Mouse (Mus musculus): ENCODE measurements around the gene Itga10.
"Not testable (repeated sequence)": the region's sequence is repeated elsewhere in the genome, so short reads cannot be mapped to it uniquely, and the experiment has no call there.

Gene Itga10

DNA sequence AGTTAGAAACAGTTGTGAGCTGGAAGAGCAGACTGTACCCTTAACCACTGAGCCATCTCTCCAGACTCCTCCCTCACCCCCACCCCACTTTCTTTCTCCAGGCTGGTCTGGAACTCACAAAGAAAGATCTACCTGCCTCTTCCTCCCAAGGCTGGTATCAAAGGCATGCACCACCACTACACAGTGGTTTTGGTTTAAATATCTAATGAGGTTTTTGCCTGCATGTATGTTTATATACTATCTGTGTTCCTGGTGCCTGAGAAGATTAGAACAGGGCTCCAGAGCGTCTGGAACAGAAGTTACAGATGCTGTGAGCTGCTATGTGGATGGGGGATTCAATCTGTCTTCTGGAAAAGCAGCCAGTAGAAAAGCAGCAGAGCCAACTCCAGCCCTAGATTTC lies 11.4 kb upstream of the Itga10 start:
- in situ Hi-C loops (cut with MboI, MseI): no loop called here

DNA sequence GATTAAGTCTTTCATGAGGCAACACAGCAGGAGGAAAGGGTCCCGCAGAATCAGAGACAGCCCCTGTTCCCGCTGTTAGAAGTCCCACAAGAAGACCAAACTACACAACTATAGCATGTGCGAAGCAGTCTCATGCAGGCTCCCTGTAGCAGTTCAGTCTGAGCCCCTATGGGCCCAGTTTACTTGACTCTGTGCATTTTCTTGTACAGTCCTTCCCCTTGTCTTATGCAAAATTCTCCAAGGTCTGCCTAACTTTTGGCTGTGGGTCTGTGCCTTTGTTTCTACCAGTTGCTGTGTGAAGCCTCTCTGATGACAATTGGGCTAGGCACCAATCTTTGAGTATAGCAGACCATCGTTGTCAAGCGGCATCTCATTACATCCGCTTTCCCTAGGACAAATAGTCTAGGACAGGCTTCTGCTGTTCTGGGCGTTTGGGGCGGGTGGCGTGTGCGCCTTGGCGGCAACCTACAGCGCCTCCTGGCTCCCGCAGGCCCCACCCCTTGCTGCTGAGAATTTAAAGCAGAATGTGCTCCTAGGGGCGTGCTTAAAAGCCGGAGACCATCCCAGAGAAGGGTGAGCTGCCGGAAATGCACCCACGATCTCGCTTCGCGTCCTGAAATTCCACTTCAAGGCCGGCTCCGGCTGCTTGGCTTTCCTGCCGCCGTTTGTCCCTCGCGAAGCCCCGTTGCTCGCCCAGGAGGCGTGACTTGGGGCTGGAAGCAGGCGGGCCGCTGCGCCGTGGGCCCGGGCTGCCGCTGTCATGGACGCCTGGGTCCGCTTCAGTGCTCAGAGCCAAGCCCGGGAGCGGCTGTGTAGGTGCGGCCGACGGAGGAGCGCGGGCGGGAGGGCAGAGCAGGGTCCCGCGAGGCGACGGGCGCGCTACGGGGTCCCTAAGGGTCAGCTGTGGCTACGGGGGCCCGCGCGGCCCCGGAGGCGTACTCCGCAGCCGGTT lies 10.2 kb upstream of the Itga10 start, which contains the start of the genes Pex11b and Gm42957:
Pex11b (plus strand) TSS at position 449 of the 952 bp plus-strand sequence.
Gm42957 (plus strand) TSS at position 547 of the 952 bp plus-strand sequence.
- in situ Hi-C loops (cut with MboI, MseI): no loop called here

DNA sequence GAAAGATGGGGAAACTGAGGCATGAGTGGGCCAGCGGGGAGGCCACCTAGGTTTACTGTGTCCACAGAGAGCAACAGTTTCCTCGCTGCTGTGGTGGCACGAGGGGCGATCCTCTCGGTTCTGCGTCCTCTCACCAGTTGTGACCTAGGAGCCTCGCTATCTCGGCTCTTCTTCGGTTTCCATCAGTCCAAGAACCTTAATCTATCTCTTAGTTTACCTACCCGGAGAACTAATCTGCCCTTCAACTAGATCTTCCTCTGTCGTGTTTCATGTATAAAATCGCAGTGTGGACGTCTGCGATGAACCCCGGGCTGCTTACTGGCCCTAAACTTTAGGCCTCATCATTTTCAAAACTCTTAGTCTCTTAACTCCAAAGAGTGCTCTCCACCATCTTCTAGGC lies 9.5 kb upstream of the Itga10 start:
- in situ Hi-C loops (cut with MboI, MseI): no loop called here

DNA sequence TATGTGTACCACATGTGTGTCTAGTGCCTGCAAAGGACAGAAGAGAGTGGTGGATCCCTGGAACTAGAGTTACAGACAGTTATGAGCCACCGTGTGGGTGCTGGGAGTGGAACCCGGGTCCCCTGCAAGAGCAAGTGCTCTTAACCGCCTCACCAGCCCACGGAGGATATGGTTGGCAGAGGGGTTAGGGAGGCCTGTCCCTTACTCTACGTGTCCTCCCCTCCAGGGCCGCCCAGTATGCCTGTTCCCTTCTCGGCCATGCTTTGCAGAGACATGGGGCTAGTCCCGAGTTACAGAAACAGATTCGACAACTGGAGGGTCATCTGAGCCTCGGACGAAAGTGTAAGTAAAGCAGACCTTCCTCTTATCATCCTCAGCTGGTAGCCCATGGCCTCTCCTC lies 8.9 kb upstream of the Itga10 start:
- in situ Hi-C loops (cut with MboI, MseI): no loop called here

DNA sequence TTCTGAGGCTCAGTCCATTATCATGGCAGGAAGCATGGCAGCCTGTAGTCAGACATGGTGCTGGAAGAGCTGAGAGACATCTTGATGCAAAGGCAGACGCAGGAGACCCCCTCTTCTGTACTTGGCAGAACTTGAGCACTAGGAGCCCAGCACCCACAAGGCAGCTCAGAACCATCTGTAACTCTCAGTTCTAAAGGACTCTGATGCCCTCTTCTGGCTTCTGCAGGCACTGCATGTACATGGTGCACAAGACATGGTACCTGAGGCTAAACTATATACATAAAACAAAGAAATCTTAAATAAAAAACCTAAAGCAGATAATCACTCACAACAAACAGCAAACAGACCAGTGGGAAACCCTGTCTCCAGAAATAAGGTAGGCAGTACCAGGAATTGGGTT lies 6.2 kb upstream of the Itga10 start:
- in situ Hi-C loops (cut with MboI, MseI): no loop called here

DNA sequence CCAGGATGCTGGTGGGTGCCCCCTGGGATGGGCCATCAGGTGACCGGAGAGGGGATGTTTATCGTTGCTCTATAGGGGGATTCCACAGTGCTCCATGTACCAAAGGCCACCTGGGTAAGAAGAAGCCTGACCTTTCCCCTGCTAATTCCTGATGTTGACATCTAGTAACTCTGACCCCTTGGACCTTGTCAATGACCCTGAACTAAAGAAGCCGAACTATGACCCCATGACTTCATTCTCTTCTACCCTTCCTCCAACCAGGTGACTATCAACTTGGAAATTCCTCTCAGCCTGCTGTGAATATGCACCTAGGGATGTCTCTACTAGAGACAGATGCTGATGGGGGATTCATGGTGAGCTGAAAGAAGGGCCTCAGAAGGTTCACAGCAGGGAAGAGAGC lies 2.0 kb downstream of the Itga10 start:
- in situ Hi-C loops (cut with MboI, MseI): no loop called here

DNA sequence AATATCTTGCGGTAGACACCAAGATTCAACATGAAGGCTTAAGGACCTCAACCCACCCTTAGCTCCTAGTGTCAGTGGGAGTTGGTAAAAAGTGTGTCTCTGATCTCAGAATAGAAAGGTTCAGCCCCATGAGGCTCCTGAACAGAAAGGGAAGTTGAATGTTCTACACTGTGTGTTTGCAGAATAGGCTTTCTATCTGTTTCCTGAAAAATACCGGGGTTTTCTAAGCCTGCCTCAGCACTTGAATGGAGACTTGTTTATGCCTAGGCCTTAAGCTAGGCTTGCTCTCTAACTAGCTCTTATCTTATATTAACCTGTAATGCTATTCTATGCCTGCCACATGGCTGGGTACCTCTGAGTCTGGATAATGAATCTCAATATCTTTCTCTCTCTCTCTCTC lies 15.5 kb downstream of the Itga10 start:
- in situ Hi-C loops (cut with MboI, MseI): no loop called here

DNA sequence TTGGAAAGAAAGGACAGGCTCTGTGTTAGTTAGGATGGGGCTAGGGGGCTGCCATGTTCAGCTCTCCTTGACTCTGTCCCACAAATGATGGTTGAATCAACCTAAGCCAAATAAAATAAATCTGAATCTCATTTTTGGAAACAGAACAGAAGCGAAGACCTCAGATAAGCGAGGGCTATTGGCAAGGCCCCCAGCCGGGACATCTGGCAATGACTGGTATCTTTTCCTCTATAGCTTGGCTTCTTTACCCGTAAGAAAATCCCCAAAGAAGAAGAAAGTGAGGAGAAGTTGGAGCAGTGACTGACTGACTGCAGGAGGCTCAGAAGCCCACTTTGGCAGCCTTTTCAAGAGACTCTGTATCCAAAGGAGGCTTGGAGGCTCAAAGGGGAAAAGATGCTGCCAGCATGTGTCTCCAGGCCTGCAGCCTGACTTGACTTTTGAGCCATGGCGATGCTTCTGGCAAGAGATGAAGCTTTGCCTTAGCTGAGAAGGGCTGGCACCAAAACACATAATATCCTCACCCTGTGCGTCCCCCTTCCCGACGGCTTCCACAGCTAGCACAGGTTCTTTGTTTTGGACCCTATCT lies 17.4 kb downstream of the Itga10 start:
- in situ Hi-C loops (cut with MboI, MseI): no loop called here

DNA sequence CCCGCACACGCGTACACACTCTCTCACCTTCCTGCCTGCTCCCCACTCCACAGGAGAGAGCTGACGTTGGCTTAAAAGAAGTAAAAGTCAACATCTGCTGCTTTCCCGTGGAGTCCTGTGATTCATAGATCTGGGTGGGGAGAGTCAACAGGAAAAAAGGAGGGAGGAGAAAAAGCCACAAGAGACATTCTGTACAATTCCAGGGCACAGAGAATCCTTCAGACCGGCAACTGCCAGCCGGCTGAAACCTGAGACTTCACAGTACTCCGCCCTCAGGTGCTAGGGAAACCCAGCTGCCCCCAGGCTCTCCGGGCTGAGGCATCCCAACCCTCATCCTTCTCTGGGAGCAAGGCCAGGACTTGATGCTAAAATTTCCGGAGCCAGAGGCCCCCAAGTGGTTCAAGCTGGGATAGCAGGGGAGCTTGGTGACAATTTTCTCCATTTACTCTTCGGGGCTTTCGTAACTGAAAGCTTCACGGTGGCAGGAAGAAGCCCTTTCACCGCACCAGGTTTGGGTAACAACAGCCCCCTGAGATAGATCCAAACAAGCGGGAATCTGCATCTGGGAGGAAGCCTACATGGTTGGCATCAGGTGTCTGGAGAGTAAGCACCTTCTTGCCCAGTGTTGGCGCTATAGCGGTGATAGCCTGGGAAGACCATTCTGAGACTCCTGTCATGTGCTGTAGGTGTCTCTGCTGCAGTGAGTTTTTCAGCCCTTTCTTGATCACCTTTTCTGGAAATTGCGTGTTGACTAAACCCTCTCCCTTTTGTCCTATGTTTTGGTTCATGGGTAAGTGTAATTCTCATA lies 18.3 kb downstream of the Itga10 start:
- in situ Hi-C loops (cut with MboI, MseI): no loop called here

DNA sequence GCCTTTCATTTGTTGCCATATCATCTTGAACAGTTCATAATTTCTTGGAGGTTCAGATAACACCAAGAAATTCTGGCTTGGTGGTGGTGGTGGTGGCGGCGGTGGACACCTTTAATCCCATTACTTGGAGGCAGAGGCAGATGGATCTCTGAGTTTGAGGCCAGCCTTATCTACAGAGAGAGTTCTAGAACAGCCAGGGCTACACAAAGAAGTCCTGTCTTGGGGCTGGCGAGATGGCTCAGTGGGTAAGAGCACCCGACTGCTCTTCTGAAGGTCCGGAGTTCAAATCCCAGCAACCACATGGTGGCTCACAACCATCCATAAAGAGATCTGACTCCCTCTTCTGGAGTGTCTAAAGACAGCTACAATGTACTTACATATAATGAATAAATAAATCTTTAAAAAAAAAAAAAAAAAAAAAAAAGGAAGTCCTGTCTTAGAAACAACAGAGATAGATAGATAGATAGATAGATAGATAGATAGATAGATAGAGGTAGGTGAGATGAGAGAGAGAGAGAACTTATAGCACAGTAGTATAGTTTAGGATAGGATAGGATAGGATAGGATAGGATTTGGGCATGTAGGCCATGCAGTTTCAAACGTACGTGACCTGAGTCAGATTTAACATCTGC lies 20.5 kb downstream of the Itga10 start:
- in situ Hi-C loops (cut with MboI, MseI): not testable (repeated sequence)

DNA sequence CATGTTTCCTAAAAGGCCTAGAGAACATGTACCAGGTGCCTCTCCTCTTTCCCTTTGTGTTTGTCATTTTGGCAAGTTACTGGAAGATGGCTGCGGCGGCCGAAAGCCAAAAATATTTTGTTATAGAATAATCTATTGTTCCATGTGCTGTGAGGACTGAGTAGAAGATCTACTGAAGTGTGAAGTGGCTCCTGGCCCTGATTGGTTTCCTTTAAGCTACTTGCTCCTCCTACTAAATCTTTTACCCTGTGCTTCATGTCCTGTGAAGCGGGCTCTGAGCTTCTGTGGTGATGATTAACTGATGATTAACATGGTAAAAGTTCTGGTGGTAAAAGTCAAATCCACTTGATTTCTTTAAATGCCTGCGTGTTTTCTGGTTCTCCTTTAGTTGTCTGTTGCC lies 21.5 kb downstream of the Itga10 start:
- in situ Hi-C loops (cut with MboI, MseI): no loop called here

DNA sequence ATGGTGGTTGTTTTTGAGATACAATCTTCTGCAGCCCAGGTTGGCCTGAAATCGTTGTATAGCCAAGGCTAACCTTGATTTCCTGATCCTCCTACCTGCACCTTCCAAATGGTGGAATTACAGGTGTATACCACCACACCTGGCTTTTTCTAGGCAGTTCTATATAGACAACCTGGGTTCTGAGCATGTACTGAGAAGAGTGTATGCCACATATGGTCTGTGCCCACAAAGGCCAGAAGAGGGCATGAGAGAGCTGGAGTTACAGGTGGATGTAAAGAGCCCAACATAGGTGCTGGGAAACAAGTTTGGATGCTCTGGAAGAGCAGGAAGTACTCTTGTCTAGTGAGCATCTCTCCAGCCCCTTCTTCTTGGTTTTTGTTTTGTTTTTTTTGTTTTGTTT lies 21.9 kb downstream of the Itga10 start:
- in situ Hi-C loops (cut with MboI, MseI): no loop called here

DNA sequence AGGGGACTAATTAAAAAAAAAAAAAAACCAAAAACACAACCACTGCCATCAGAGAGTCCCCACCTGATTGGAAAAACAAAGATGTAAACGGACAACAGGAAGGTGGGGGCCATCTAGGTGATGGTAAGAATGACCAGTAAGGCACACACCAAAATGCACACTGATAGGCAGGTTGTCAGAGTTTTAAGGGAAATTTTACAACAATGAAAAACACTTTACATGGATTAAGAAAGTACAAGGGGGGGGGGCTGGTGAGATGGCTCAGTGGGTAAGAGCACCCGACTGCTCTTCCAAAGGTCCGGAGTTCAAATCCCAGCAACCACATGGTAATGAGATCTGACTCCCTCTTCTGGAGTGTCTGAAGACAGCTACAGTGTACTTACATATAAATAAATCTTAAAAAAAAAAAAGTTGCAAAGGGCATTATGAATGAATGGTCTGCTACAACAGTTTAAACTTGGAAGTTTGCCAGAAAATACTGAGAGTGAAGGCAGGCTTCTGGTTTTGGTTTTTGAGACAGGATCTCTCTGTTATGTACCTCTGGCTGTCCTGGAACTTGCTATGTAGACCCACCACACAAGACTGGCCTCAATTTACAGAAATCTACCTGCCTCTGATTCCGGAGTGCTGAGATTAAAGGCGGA lies 23.2 kb downstream of the Itga10 start:
- in situ Hi-C loops (cut with MboI, MseI): no loop called here

DNA sequence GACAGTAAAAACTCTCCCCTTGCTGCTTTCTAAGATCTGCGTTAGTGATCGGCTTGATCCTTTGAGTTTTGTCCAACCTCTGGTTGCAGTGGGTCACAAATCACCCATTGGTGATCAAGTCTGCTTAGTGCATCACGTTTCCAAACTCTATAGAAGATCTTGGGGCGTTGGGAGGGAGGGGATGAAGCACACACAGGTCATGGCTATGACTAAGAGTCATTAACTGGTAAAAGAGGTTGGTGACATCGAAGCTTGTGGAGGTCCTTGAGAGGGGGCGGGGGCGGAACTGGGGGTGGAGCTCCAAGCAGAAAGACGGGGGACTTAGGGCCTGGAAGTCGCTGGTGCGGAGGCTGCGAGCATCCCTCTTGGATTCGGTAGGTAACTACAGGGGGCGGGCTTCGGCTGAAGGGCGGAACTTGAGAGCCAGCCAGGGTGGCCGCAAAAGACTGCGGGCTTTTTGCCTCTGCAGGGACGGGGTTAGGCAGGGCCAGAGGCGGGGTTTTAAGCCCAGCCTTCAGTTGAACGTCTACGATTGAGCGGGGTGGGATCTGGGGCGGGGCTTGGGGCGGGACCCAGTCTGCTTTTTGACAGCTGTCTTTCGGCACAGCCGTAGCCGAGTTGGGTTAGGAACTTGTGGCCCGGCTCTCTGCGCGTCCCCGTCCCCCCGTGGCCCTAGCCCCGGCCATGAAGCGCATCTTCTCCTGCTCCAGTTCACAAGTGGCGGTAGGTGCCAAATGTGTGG lies 24.5 kb downstream of the Itga10 start, which contains the start of gene Ankrd35:
Ankrd35 (plus strand) TSS at position 405 of the 742 bp plus-strand sequence.
- in situ Hi-C loops (cut with MboI, MseI): no loop called here

DNA sequence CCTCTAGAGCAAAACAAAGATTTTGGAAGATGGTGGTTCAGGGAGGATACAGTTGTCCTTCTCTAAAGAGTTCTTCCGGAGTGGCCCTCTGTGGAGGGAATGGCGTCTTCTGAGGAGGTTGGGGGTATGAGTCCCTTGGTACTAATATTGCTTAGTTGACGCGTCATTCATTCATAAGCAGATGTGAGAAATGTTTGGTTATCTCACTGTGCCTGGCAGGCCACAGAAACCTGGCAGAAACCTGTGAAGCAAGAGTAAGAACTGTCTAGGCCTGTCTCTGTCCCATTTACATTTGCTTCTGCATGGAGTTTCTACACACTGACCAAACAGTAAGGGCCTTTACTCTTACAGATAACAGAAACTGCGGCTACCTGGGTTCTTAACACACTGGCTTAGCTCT lies 26.1 kb downstream of the Itga10 start:
- in situ Hi-C loops (cut with MboI, MseI): no loop called here

DNA sequence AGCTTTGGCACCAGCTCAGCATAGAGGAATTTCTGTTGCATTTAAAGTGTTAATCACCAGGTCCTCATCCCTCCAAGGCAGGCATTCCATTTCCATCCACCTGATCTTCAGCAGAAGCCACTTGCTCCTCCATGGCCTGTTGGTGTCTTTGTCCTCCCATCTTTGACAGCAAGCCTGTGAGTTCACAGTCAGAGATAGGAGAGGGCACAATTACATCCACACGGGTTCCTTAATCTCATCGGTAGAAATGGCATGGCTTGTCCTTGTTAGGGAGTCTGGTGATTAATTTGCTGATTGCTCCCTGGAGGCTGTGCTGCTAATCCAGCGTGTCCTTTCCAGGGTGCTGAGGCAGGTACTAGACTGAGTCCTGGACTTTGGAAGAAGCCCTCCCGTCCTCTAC lies 28.1 kb downstream of the Itga10 start:
- in situ Hi-C loops (cut with MboI, MseI): no loop called here

DNA sequence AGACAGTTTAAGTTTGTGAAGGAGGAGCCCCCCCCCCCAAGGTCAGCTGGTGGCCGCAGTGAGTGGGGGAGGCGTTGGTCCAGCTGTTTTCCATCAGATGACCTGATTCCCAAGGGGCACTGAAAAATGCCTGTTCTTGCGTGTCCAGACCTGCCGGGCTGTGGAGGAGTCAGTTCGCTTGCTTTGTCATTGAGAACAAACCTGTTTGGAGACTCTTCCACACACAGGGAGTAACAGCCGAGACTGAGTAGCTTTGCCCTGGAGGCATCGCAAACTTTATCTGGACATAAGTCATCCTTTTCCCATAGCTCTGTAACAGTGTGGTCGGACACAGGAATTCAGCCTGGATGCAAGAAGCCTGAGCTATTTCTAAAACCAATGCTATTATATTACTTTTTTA lies 29.1 kb downstream of the Itga10 start:
- in situ Hi-C loops (cut with MboI, MseI): no loop called here

DNA sequence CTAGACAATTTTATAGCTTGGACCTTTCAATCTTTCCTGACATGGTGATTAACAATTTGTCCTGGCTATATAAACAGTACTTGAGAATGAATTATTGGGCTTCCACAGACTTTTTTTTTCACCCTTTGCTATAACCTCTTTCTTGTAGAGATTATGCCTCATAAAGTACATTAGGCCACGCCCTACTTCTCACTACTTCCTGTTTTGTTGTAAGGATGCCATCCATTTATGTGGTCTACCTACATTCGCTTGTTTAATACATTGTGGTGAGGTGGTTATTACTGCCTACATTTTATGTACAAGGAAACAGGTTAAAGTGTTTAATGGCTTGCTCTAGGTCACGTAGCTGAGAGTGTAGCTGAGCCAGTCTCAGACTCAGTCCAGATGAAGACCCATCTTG lies 29.8 kb downstream of the Itga10 start:
- in situ Hi-C loops (cut with MboI, MseI): no loop called here

DNA sequence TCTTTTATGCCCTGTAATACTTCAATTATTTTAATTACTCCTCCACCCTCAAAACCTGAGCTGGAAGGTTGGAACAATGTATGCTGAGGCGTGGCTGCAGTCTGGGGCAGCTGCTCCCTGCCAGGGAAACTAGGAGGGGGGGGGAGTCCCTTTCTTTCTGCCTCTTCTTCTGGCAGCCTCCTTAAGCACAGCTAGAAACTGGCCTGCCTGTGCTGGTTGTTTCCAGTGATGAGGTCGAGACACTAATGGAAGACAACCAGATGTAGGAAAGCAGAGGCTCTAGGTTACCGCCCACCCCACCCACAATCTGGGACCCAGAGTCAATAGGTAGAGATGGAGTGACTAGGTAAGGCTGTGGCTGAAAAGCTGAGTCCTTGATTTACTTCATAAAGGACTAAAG lies 30.3 kb downstream of the Itga10 start:
- in situ Hi-C loops (cut with MboI, MseI): no loop called here

DNA sequence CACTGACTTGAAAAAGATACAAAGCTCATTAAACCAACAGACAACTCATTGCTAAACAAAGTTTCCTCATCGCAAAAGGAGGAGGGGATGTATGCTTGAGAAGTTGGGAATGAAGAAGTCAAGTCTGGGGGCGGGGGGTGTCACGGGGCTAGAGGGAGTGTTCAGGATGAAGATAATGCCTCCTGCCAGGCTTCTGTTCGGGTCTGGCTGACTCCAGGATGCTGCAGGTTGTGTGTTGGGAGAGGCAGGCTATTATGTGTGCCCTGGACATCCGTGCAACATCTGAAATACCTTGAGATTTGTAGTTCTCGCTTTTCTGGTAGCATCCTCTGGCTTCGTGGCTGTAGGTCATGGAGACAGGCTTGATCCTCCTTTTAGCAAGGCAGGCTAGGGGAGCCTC lies 33.1 kb downstream of the Itga10 start:
- in situ Hi-C loops (cut with MboI, MseI): no loop called here
